ENCODE assay signal across 8 mouse cellular contexts in genomic region chr9:52287246-52287651, GRCm38 (mm10).
DNase-seq lines count a peak whose midpoint lies in the region; ATAC-seq and TF ChIP-seq lines count a peak whose summit lies in the region.

No protein-coding gene starts in this region.

- H3K36me3 ChIP-seq in MEL (ENCODE audit: control insufficient read depth in 1 of 2, insufficient read depth in 2 of 2, low read length in 2 of 2): no peaks in the 10 kb centered on the region
- no peaks in the 10 kb centered on the region for H3K36me3 ChIP-seq in lung, embryonic 14.5 days (ENCODE audit: insufficient read depth)
- no peaks in the 10 kb centered on the region for H3K36me3 ChIP-seq in neural tube, embryonic 14.5 days (ENCODE audit: control insufficient read depth, insufficient read depth, low read length)

- TF ChIP-seq RAD21 in MEL (IDR thresholded peaks at IDR 0.05; ENCODE audit: low read depth, low read length): peak; percentile 96

- intact Hi-C loops in heart, postnatal 36 days (cut with DNase I): loop anchor here (1.0 to 10.0 kb wide), 6 partner anchors 115 to 952 kb away; no protein-coding TSS in a partner anchor

- peak; percentile 65 for DNase-seq in MEL (ENCODE audit: low read depth, low spot score)
- DNase-seq in fibroblast of lung, adult 2 months (ENCODE audit: low read depth): peak; percentile 13
- DNase-seq in heart, postnatal 36 days: peak; percentile 61 to 70
- peak; percentile 69 for DNase-seq in layer of hippocampus, adult 11-12 months (ENCODE audit: low spot score)
- DNase-seq in lung, embryonic 14.5 days: peak; percentile 91
- DNase-seq in yolk sac, embryonic 10.5 days (ENCODE audit: low spot score): peak; percentile 39

- H3K79me2 ChIP-seq in MEL (ENCODE audit: control insufficient read depth, insufficient read depth, low read length, poor library complexity): no peaks in the 10 kb centered on the region

- H3K9me3 ChIP-seq in MEL (replicated peaks; ENCODE audit: insufficient read depth, low read length): no peaks in the 10 kb centered on the region
- H3K9me3 ChIP-seq in lung, embryonic 14.5 days (ENCODE audit: low read depth, low read length): no peaks in the 10 kb centered on the region
- H3K9me3 ChIP-seq in neural tube, embryonic 14.5 days (ENCODE audit: control insufficient read depth, low read length): no peaks in the 10 kb centered on the region

- WGBS in lung, embryonic 14.5 days: 5% methylated on average over 10 of the region's 10 CpGs
- 5% methylated on average over 10 of the region's 10 CpGs for WGBS in neural tube, embryonic 14.5 days

- no peak overlapping the region for H3K27ac ChIP-seq in MEL (ENCODE audit: control insufficient read depth, low read depth, low read length)
- no peak overlapping the region for H3K27ac ChIP-seq in bone marrow macrophage, adult 2 months (ENCODE audit: insufficient read depth, low read depth, low read length)
- no peak overlapping the region for H3K27ac ChIP-seq in lung, embryonic 14.5 days (ENCODE audit: low read depth)
- H3K27ac ChIP-seq in neural tube, embryonic 14.5 days (ENCODE audit: low read depth, low read length): no peak overlapping the region

- peak overlapping the region; percentile 60 for H3K4me2 ChIP-seq in lung, embryonic 14.5 days
- H3K4me2 ChIP-seq in neural tube, embryonic 14.5 days (ENCODE audit: low read depth, low read length): peak overlapping the region; percentile 53

- peak overlapping the region in 1 of 2 experiments; percentile 37; a peak in 2 of 4 replicates for H3K4me3 ChIP-seq in MEL (ENCODE audit: control insufficient read depth in 1 of 2, insufficient read depth in 1 of 2, low read depth in 2 of 2, low read length in 2 of 2)
- peak overlapping the region; percentile 39 for H3K4me3 ChIP-seq in bone marrow macrophage, adult 2 months (ENCODE audit: insufficient read depth, low read length)
- peak overlapping the region; percentile 20 for H3K4me3 ChIP-seq in lung, embryonic 14.5 days (ENCODE audit: low read depth, low read length)
- H3K4me3 ChIP-seq in neural tube, embryonic 14.5 days (ENCODE audit: low read depth, low read length): peak overlapping the region; percentile 6; the same call in 1 of the 2 replicates

- H3K4me1 ChIP-seq in MEL (ENCODE audit: control insufficient read depth in 1 of 2, insufficient read depth in 2 of 2, low read length in 2 of 2): no peaks in the 10 kb centered on the region
- peaks cover 24% of the 10 kb centered on the region for H3K4me1 ChIP-seq in bone marrow macrophage, adult 2 months (ENCODE audit: control insufficient read depth, insufficient read depth, low read length)
- H3K4me1 ChIP-seq in lung, embryonic 14.5 days (ENCODE audit: insufficient read depth): no peaks in the 10 kb centered on the region
- no peaks in the 10 kb centered on the region for H3K4me1 ChIP-seq in neural tube, embryonic 14.5 days (ENCODE audit: control insufficient read depth, insufficient read depth, low read length)

- no peak for ATAC-seq in lung, embryonic 14.5 days (ENCODE audit: insufficient read depth)
- ATAC-seq in neural tube, embryonic 14.5 days (ENCODE audit: low read depth): no peak

- TF ChIP-seq CTCF in MEL (IDR thresholded peaks at IDR 0.05 in 2 of 3, conservative IDR thresholded peaks at IDR 0.05 in 1 of 3; ENCODE audit: control insufficient read depth in 1 of 3, insufficient read depth in 1 of 3, low read depth in 2 of 3, low read length in 3 of 3, poor library complexity in 1 of 3, severe bottlenecking in 1 of 3): peak; percentile 57 to 90 (median 73)
- TF ChIP-seq CTCF in bone marrow macrophage, adult 2 months (IDR thresholded peaks at IDR 0.05; ENCODE audit: low read depth, low read length): no peak
- peak; percentile 81 for TF ChIP-seq CTCF in lung, embryonic 14.5 days (IDR thresholded peaks at IDR 0.05; ENCODE audit: low read depth)

- H3K9ac ChIP-seq in MEL (ENCODE audit: control insufficient read depth, low read depth, low read length, poor library complexity, severe bottlenecking): no peak overlapping the region
- peak overlapping the region; percentile 34; the same call in 1 of the 2 replicates for H3K9ac ChIP-seq in lung, embryonic 14.5 days
- no peak overlapping the region for H3K9ac ChIP-seq in neural tube, embryonic 14.5 days (replicated peaks; ENCODE audit: low read depth, low read length)

- TF ChIP-seq POLR2A in MEL (IDR thresholded peaks at IDR 0.05; ENCODE audit: control insufficient read depth in 1 of 2, insufficient read depth in 1 of 2, low read depth in 1 of 2, low read length in 2 of 2, poor library complexity in 1 of 2): no peak
- no peak for TF ChIP-seq POLR2A in bone marrow macrophage, adult 2 months (IDR thresholded peaks at IDR 0.05; ENCODE audit: borderline replicate concordance, low read depth, low read length)

- no peak for TF ChIP-seq EP300 in MEL (IDR thresholded peaks at IDR 0.05; ENCODE audit: low read depth in 1 of 2, low read length in 2 of 2)

- no peaks in the 10 kb centered on the region; a peak in 2 of 4 replicates for H3K27me3 ChIP-seq in MEL (ENCODE audit: control insufficient read depth in 1 of 2, insufficient read depth in 2 of 2, low read length in 2 of 2)
- no peaks in the 10 kb centered on the region for H3K27me3 ChIP-seq in lung, embryonic 14.5 days (ENCODE audit: insufficient read depth, low read length)
- H3K27me3 ChIP-seq in neural tube, embryonic 14.5 days (ENCODE audit: control insufficient read depth, insufficient read depth, low read length): no peaks in the 10 kb centered on the region

TF ChIP-seq in MEL, 35 proteins besides CTCF, POLR2A, EP300 and RAD21:
- no peak for TF ChIP-seq HCFC1 (IDR thresholded peaks at IDR 0.05; ENCODE audit: low read depth, low read length)
- TF ChIP-seq SMC3 (IDR thresholded peaks at IDR 0.05; ENCODE audit: low read depth, low read length): peak; percentile 93
- TF ChIP-seq SIN3A (IDR thresholded peaks at IDR 0.05; ENCODE audit: low read length): no peak
- TF ChIP-seq ZC3H11A (IDR thresholded peaks at IDR 0.05; ENCODE audit: low read depth, low read length): peak; percentile 92

Comparison
In these comparisons a context has a peak if more than half of its experiments do, and no peak if none do; other contexts are left out.
1. DNase-seq: peak in every context shown above with its lines; median percentile 91 in lung, embryonic 14.5 days; 69 in layer of hippocampus, adult 11-12 months; 66 in heart, postnatal 36 days; 65 in MEL; 39 in yolk sac, embryonic 10.5 days; 13 in fibroblast of lung, adult 2 months.